Mouse (Mus musculus) thymus, postnatal 4 days (tissue): ENCODE results near the gene Pdgfb.

ENCODE experiments used
- DNase-seq: peaks from one replicate; pipeline ENCODE4 v3.0.0; 2021

The Pdgfb gene

GRCm38 (mm10) chr15:80014321-80015210 is at the start of gene Pdgfb:
Gene Pdgfb (minus strand): TSS chr15:80014977.
- DNase-seq, result peak; percentile 78

- DNase-seq, result no peak
These were observed 48.0 kb upstream of the Pdgfb start for GRCm38 (mm10) chr15:80062821-80063220.

GRCm38 (mm10) chr15:80062339-80062738 is 47.6 kb upstream of the Pdgfb start:
- DNase-seq, result no peak

- DNase-seq, result no peak
These were observed 46.3 kb upstream of the Pdgfb start for GRCm38 (mm10) chr15:80061071-80061550.

GRCm38 (mm10) chr15:80060356-80061070 is 45.7 kb upstream of the Pdgfb start:
- no peak for DNase-seq

- no peak for DNase-seq
These were observed 44.8 kb upstream of the Pdgfb start for GRCm38 (mm10) chr15:80059606-80060005.

- no peak for DNase-seq
These were observed 43.4 kb upstream of the Pdgfb start for GRCm38 (mm10) chr15:80058151-80058550.

- no peak for DNase-seq
These were observed 39.4 kb upstream of the Pdgfb start for GRCm38 (mm10) chr15:80054034-80054710.

GRCm38 (mm10) chr15:80053381-80054033 is 38.7 kb upstream of the Pdgfb start:
- DNase-seq, result no peak

GRCm38 (mm10) chr15:80051782-80052181 is 37.0 kb upstream of the Pdgfb start:
- DNase-seq, result peak; percentile 55

- DNase-seq, result peak; percentile 45
These were observed 36.5 kb upstream of the Pdgfb start for GRCm38 (mm10) chr15:80051092-80051761.

- peak; percentile 79 for DNase-seq
These were observed 35.3 kb upstream of the Pdgfb start for GRCm38 (mm10) chr15:80050093-80050492.

GRCm38 (mm10) chr15:80047973-80048372 is 33.2 kb upstream of the Pdgfb start:
- no peak for DNase-seq

GRCm38 (mm10) chr15:80047242-80047641 is 32.5 kb upstream of the Pdgfb start:
- no peak for DNase-seq

GRCm38 (mm10) chr15:80045749-80046148 is 31.0 kb upstream of the Pdgfb start:
- no peak for DNase-seq

GRCm38 (mm10) chr15:80044249-80044648 is 29.5 kb upstream of the Pdgfb start:
- no peak for DNase-seq

GRCm38 (mm10) chr15:80042152-80042551 is 27.4 kb upstream of the Pdgfb start:
- no peak for DNase-seq

- DNase-seq, result no peak
These were observed 23.3 kb upstream of the Pdgfb start for GRCm38 (mm10) chr15:80038110-80038391.

GRCm38 (mm10) chr15:80037255-80038109 is 22.7 kb upstream of the Pdgfb start:
- no peak for DNase-seq

- no peak for DNase-seq
These were observed 20.6 kb upstream of the Pdgfb start for GRCm38 (mm10) chr15:80035341-80035885.

GRCm38 (mm10) chr15:80034913-80035312 is 20.1 kb upstream of the Pdgfb start:
- DNase-seq, result no peak
